Mouse (Mus musculus) liver, adult 2 months (tissue): ENCODE data around the gene Cd24a. TPM values are rescaled to one million over a fixed set of nuclear protein-coding genes. Genes with fewer than 3 reads are reported as not detected.
A peak's percentile ranks its signal among the peaks of the same experiment; 100 is the strongest.

Experiments used
- DNase-seq: peaks from one replicate; pipeline ENCODE4 v3.0.0-alpha.2; 2011; ENCODE audit warnings: low read depth, low spot score; ENCODE audit errors: extremely low read depth
- H3K27ac ChIP-seq: fragments of 200-500 bp; replicated peaks from 2 replicates; pipeline ENCODE4 v1.5.1; 2012; ENCODE audit warnings: low read depth, mild to moderate bottlenecking, control low read depth, inconsistent platforms, low read length; ENCODE audit not compliant: insufficient read depth
- H3K27me3 ChIP-seq: fragments of 200-500 bp; 2 replicates; pipeline ENCODE4 v1.6.1; 2012; ENCODE audit warnings: mild to moderate bottlenecking, moderate library complexity, low read length, inconsistent platforms; ENCODE audit not compliant: control insufficient read depth, insufficient read depth
- H3K36me3 ChIP-seq: fragments of 200-500 bp; 2 replicates; pipeline ENCODE4 v1.6.1; 2012; ENCODE audit warnings: low read length, inconsistent platforms; ENCODE audit not compliant: control insufficient read depth, insufficient read depth
- H3K4me1 ChIP-seq: fragments of 200-500 bp; 2 replicates; pipeline ENCODE4 v1.6.1; 2011; ENCODE audit warnings: low read length; ENCODE audit not compliant: control insufficient read depth, insufficient read depth
- H3K4me3 ChIP-seq: fragments of 200-500 bp; 2 replicates; pipeline ENCODE4 v1.5.1; 2011; ENCODE audit warnings: low read depth, mild to moderate bottlenecking, control low read depth, low read length, moderate library complexity; ENCODE audit not compliant: insufficient read depth
- H3K79me2 ChIP-seq: fragments of 200-500 bp; 2 replicates; pipeline ENCODE4 v1.6.1; 2012; ENCODE audit warnings: inconsistent platforms, mild to moderate bottlenecking, low read length, moderate library complexity; ENCODE audit not compliant: control insufficient read depth, insufficient read depth
- H3K9ac ChIP-seq: fragments of 200-500 bp; 2 replicates; pipeline ENCODE4 v1.6.1; 2012; ENCODE audit warnings: low read depth, mild to moderate bottlenecking, control low read depth, inconsistent platforms, low read length
- CTCF ChIP-seq: fragments of 200-500 bp; IDR thresholded peaks from 2 replicates; pipeline ENCODE4 v1.5.1; 2011; ENCODE audit warnings: low read depth, low read length, control low read depth
- POLR2A ChIP-seq: fragments of 200-500 bp; IDR thresholded peaks from 2 replicates; pipeline ENCODE4 v1.6.1; 2011; ENCODE audit warnings: low read length, control low read depth; ENCODE audit not compliant: insufficient read depth; ENCODE audit errors: extremely low read depth
- WGBS: fragments of 180-500 bp; shearing (Covaris S2); methylation state at CpG from one replicate; pipeline ENCODE4 v1.1.7; 2018; 5-methylcytosine and 5-hydroxymethylcytosine counted together
- polyA plus RNA-seq: library from polyadenylated mRNA; depleted of rRNA; stranded (reverse); fragments of >200 nt; gene quantifications from 2 replicates; pipeline ENCODE4 v1.2.3, GENCODE M21; 2012
- total RNA-seq: library from RNA; depleted of rRNA; stranded (reverse); fragments of >200 nt; gene quantifications from 2 replicates; pipeline ENCODE4 v1.2.3, GENCODE M21; 2014

Gene Cd24a
- total and polyA plus RNA-seq, 2 experiments: 1.7 to 5.7 TPM

DNA sequence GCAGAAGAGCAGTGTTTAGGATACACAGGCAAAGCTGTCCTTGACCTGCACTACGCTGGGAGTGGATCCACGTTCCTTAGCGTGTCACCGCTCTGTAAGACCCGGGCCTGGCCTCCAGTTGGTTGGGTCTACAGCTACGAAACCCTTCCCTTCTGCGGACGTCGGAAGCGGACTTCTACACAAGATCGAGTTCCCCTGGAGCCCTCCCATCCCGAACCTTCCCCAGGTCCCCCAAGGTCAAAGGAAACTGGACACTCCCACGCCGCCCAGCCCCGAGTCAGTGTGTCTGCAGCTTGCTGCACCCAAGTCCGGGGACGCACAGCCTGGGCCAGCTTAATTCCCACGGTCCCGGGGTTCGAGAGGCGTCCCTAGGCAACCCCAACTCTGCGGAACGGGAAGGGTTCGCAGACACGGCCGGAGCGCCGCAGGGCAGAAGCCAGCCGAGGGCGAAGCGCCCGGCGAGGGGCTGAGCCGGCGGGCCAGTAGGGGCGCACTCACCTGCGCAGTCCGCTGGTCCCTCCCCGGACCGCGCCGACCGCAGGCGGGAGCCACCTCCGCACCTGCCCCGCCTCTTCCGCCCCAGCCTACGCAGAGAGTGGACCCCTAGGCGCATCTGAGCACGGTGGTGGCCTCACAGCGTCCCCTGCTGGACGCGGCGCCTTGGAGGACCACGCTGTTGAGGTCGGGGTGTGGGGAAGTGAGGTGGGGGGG lies 37.5 kb upstream of the Cd24a start, which contains the start of gene 1700021F05Rik:
Gene 1700021F05Rik, minus strand, starts transcription at position 553 of the 711 bp plus-strand sequence.
- H3K36me3 ChIP-seq: no peaks in the 10 kb centered on the region
- peaks cover 18% of the 10 kb centered on the region for H3K4me1 ChIP-seq
- peak within 1 kb of the TSS; percentile 76 for H3K4me3 ChIP-seq
- H3K27ac ChIP-seq: peak within 1 kb of the TSS; percentile 88
- peak within 1 kb of the TSS; percentile 86 for H3K9ac ChIP-seq
- under 1% methylated on average over 54 of the region's 56 CpGs for WGBS
- TF ChIP-seq POLR2A: peak; percentile 80
- peak; percentile 87 for TF ChIP-seq CTCF
- H3K79me2 ChIP-seq: peaks cover 4% of the 10 kb centered on the region; the same call in 1 of the 2 replicates
- DNase-seq: peak; percentile 82
- H3K27me3 ChIP-seq: no peaks in the 10 kb centered on the region

DNA sequence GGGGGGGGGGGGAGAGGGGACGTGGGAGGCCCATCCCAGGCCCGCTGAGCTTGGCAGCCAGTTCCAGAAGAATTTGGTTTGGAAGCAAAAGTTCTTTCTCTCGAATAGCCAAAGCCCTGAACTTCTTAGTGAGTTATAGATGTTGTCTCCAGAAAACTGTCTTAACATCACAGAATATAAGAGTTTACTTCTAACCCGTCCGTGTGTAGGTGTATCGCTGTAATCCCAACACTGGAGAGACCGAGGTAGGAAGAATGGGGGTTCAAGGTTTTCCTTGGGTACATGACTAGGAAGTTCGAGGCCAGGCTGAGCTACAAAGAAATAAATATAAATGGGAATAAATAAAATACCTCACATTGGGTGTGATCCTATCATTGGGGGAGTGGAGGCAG lies 36.9 kb upstream of the Cd24a start:
- 38% methylated on average over 8 of the region's 8 CpGs for WGBS
- H3K79me2 ChIP-seq: peaks cover 4% of the 10 kb centered on the region; the same call in 1 of the 2 replicates
- H3K9ac ChIP-seq: no peak overlapping the region
- no peak overlapping the region for H3K27ac ChIP-seq
- H3K4me1 ChIP-seq: peaks cover 18% of the 10 kb centered on the region
- H3K36me3 ChIP-seq: no peaks in the 10 kb centered on the region
- H3K4me3 ChIP-seq: no peak overlapping the region
- no peaks in the 10 kb centered on the region for H3K27me3 ChIP-seq
- no peak for DNase-seq
- TF ChIP-seq POLR2A (no peak), CTCF (no peak)

DNA sequence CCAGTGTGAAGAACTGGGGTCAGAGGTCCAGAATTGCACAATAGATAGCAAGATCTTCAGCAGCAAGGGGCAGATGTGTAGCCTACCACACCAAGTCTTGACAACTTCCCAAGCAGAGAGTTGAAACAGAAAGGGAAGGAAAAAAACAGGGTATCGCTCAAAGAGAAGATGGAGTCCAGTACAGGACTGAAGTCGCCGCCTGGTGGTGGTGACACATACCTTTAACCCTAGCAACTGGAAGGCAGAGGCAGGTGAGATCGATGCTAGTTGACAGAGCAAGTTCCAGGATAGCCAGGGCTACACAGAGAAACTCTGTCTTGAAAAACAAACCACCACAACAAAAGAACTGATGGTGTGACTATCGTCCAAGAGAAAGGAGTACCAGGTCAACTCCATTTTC lies 28.7 kb upstream of the Cd24a start:
- Histone ChIP-seq H3K4me1 (no peaks in the 10 kb centered on the region), H3K79me2 (no peaks in the 10 kb centered on the region), H3K36me3 (no peaks in the 10 kb centered on the region), H3K9ac (no peak overlapping the region), H3K27ac (no peak overlapping the region), H3K4me3 (no peak overlapping the region), H3K27me3 (no peaks in the 10 kb centered on the region)
- DNase-seq: no peak
- peak; percentile 43; the same call in 1 of the 2 replicates for TF ChIP-seq CTCF
- TF ChIP-seq POLR2A: no peak
- 24% methylated on average over 5 of the region's 5 CpGs for WGBS

DNA sequence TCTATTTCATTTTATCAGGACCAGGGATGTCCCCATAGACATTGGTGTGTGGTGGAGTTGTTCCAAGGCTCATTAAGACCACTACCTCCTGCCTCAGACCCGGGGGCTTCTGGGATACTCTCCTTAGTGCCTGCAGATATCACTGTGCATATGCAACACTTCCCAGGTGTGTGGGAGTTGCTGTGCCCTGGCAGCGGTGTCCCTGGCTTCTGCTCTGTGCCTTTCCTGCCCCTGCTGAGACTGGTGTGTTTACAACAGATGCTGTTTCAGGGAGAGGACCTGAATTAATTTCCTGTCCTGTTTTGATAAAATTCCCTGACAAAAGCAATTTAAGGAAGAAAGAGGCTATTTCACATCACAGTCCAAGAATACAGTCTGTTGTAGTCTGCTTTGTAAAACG lies 27.2 kb upstream of the Cd24a start:
- Histone ChIP-seq H3K27ac (no peak overlapping the region), H3K79me2 (no peaks in the 10 kb centered on the region), H3K4me3 (no peak overlapping the region), H3K9ac (no peak overlapping the region), H3K4me1 (no peaks in the 10 kb centered on the region), H3K36me3 (no peaks in the 10 kb centered on the region), H3K27me3 (no peaks in the 10 kb centered on the region)
- WGBS: 56% methylated on average over 3 of the region's 3 CpGs
- no peak for DNase-seq
- TF ChIP-seq POLR2A (no peak), CTCF (no peak)

DNA sequence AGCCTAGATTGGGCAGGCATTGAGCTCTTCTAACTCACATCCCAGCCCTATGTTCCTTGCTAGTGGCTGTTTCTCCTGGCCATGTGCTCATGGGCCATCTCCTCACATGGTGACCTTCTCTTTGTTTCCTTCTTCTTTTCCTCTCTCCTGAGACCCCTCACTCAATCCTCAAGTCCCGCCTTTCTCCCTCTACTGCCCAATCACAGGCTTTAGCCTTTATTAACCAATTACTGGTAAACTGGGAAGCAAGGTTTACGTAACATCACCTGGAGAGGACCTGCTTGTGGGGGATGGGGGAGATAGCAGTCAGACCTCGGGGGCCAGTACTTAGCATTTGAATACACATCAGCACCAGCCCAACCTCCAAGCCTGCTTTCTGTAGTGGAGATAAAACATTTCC lies 26.7 kb upstream of the Cd24a start:
- Histone ChIP-seq H3K79me2 (no peaks in the 10 kb centered on the region), H3K36me3 (no peaks in the 10 kb centered on the region), H3K27ac (no peak overlapping the region), H3K9ac (no peak overlapping the region), H3K4me1 (no peaks in the 10 kb centered on the region), H3K4me3 (no peak overlapping the region), H3K27me3 (no peaks in the 10 kb centered on the region)
- WGBS: 47% methylated on average over 3 of the region's 3 CpGs
- no peak for DNase-seq
- no peak for TF ChIP-seq CTCF
- no peak for TF ChIP-seq POLR2A

DNA sequence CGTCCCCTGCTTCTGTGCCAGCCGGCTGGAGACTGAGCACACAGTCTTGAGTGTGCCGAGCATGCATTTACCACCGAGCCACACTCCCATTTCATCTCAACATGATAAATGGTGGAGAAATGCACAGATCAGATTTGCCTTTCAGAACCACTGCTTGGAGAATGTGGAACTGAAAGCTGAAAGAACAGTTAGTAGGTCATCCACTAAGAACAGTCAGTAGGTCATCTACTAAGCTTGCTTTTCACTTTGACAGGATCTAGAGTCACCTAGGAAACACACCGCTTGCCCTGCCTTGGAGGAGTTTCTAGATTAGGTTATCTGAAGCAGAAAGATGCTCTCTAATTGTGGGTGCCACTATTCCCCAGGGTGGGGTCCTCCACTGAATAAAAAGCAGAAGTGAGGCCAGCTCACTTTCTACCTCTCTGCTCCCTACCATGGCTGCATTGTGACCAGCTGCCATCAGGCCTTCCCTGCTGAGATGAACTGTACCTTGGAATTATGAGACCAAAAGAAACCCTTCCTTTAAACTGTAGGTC lies 20.4 kb upstream of the Cd24a start:
- H3K27me3 ChIP-seq: no peaks in the 10 kb centered on the region
- no peak overlapping the region for H3K9ac ChIP-seq
- H3K79me2 ChIP-seq: no peaks in the 10 kb centered on the region
- 85% methylated on average over 5 of the region's 5 CpGs for WGBS
- H3K27ac ChIP-seq: no peak overlapping the region
- H3K36me3 ChIP-seq: no peaks in the 10 kb centered on the region
- TF ChIP-seq POLR2A (no peak), CTCF (no peak)
- no peak overlapping the region for H3K4me3 ChIP-seq
- H3K4me1 ChIP-seq: no peaks in the 10 kb centered on the region
- DNase-seq: no peak
